Mouse (Mus musculus) testis, postnatal 10 days (tissue): ENCODE measurements around the gene Mia2.
"Not testable (repeated sequence)": the region's sequence is repeated elsewhere in the genome, so short reads cannot be mapped to it uniquely, and the experiment has no call there.

Experiments used
- DNase-seq: peaks from one replicate; pipeline ENCODE4 v3.0.0; 2021; ENCODE audit warnings: low spot score

Mia2 gene

GRCm38 (mm10) chr12:59095104-59096025 is at the start of gene Mia2:
Gene Mia2, plus strand, starts transcription at chr12:59095799.
- no peak for DNase-seq

- no peak for DNase-seq
Measured at GRCm38 (mm10) chr12:59052470-59052869, 43.1 kb upstream of the Mia2 start.

GRCm38 (mm10) chr12:59053166-59053565 is 42.4 kb upstream of the Mia2 start:
- no peak for DNase-seq

- DNase-seq = no peak
Measured at GRCm38 (mm10) chr12:59053976-59054375, 41.6 kb upstream of the Mia2 start.

DNA sequence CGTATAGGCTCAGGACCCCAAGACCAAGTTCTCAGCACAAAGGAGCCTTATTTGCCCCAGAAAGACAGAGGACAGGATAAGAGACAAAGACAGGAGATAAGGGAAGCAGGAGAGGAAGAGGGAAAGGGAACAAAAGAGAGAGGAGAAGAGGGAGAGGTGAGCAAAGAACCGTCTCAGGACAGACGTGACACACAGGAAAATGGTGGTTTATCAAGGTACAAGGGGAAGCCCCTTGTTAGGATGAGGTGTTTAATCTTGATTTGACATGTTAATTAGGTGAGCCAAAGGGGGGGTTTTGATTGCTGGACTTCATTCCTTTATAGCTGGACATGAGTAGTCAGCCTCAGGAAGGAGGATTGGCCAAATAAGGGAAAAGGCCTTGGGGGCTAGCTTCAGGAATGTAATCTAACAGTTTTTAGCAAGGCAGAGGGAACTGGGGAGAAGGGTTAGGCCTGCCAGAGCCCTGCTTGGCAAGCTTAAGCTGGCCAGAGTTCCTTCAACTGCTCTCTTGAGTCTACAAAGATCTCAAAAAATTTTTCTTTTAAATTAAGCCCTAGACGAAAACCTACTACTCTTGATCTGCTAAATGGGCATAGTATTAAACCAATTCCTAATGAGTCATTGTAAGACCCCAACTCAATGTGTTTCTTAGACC is 40.3 kb upstream of the Mia2 start:
- DNase-seq = no peak

DNA sequence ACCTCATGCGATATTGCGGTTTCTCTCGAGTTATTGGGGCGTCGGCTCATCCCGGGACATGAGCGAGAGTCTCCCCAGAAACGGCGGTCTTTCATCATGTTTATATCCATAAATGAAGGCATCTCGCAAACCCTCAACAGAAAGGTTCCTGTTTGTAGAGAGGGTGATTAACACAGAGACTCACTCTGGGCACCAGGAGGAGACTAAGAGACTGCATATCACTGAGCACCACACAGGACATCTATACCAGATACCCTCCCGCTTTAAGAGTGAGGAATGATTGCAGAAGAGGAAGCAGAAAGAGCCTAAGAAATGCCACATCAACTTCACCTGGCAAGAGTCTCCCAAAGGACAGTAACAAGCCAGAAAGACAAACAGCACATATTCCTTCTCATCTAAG is 39.4 kb upstream of the Mia2 start:
- DNase-seq = no peak

DNA sequence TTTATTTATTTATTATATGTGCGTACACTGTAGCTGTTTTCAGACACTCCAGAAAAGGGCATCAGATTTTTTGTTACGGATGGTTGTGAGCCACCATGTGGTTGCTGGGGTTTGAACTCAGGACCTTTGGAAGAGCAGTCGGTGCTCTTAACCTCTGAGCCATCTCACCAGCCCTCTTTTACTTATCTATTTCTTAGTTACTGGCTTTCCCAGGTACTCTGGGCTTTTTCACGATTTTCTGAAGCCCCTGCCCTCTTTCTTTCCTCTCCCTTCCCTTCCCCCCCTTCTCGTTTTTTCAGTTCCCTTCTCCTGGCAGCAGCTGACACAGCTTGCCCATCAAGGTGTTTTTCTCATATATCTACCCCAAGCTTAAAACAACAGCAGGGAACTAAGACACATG is 37.4 kb upstream of the Mia2 start:
- DNase-seq = not testable (repeated sequence)

- DNase-seq = no peak
Measured at GRCm38 (mm10) chr12:59060322-59060721, 35.3 kb upstream of the Mia2 start.

DNA sequence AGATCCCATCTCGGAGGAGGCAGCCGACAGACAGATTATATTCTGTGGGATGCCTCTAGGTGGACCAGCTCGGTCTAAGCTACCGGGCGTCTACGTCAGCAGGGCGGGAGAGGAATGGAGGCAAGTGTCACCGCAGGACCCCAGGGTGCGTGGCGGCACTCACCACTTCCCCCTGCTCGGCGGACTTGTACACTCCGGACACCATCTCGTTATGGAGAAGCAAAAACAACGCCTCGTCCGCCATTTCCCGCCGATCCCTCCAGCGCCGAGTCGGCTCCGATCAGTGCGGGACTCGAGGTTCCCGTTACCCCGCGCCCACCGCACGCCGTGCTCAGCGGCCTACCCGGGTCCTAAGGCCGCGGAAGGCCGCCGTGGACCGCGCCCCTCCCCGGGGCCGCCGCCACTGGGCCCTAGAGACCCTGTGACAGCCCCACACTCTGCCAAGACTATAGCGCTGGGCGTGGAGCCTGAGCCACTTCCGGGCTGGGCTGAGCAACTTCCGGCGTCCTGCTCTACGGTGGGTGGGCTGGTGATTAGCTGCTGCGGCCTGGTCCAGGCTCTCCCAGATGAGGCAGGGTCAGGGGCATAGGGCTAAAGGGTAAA is 34.5 kb upstream of the Mia2 start, which contains the start of gene Trappc6b:
Trappc6b (minus strand) TSS at position 480 of the 603 bp plus-strand sequence.
- DNase-seq = peak; percentile 81

GRCm38 (mm10) chr12:59064837-59065236 is 30.8 kb upstream of the Mia2 start:
- DNase-seq = no peak

- no peak for DNase-seq
Measured at GRCm38 (mm10) chr12:59065776-59066175, 29.8 kb upstream of the Mia2 start.

GRCm38 (mm10) chr12:59066448-59067077 is 29.0 kb upstream of the Mia2 start, which contains the start of gene Pnn:
Gene Pnn, plus strand, starts transcription at chr12:59066884.
- peak; percentile 95 for DNase-seq

DNA sequence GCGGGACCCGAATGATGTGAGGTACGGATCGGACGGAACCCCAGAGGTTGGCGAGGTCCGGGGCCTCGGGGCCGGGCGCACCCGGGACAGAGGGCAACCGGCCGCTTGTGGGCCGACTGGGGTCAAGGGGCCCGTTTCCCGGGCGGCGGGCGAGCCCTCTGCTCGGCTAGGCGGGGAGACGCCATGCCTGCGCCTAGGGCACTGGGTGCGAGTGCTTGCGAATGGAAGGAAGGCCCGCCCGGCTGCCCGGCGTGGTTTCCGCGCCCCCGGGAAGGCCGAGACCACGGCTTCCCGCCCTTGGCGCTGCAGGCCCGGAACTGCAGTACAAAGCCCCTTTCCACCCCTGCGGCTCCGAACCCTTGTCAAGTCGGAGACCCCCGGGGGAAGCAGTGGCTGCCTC is 28.5 kb upstream of the Mia2 start:
- DNase-seq = peak; percentile 68

GRCm38 (mm10) chr12:59068791-59069190 is 26.8 kb upstream of the Mia2 start:
- no peak for DNase-seq

- no peak for DNase-seq
Measured at GRCm38 (mm10) chr12:59072286-59072685, 23.3 kb upstream of the Mia2 start.

DNA sequence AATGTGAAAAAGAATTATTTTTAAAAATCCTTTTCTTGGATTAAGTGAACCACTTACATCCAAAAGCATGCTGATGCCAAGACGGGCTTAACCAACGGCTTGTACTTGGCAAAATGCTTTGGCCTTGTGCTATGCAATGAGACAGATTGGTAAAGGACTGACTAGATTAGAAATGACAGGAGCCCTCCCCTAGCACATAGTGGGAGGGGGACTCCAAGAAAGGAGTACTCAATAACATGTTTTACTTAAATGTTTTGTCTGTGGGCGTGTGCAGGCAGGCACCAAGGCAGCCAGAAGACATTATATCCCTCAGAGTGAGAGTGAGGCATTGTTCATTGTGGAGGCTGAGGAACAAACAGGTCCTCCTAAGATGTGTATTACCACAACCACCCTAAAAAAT is 21.5 kb upstream of the Mia2 start:
- no peak for DNase-seq

- no peak for DNase-seq
Measured at GRCm38 (mm10) chr12:59076996-59077395, 18.6 kb upstream of the Mia2 start.

- no peak for DNase-seq
Measured at GRCm38 (mm10) chr12:59077883-59078282, 17.7 kb upstream of the Mia2 start.

DNA sequence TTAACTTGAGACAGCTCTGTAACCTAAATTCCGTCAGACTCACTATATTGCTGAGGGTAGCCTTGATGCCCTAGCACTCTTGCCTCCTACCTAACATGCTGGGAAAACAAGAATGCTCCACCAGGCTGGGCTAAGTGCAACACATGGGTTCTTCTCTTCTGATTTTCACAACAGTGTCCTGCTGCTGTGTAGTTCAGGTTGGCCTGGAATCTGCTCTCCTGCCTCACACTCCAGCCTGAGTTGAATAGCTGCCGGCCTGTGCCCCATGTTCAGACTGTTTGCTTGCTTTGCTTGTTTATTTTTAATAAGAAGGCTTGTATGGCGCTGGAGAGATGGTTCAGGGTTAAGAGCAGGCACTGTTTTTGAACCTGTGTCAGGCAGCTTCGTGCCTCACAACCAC is 15.1 kb upstream of the Mia2 start:
- no peak for DNase-seq

GRCm38 (mm10) chr12:59084446-59084845 is 11.2 kb upstream of the Mia2 start:
- DNase-seq = no peak

GRCm38 (mm10) chr12:59086171-59086570 is 9.4 kb upstream of the Mia2 start:
- DNase-seq = no peak

GRCm38 (mm10) chr12:59093543-59093942 is 2.1 kb upstream of the Mia2 start:
- DNase-seq = no peak
